Mouse (Mus musculus): ENCODE data around the gene Rftn1.

Rftn1 gene

DNA sequence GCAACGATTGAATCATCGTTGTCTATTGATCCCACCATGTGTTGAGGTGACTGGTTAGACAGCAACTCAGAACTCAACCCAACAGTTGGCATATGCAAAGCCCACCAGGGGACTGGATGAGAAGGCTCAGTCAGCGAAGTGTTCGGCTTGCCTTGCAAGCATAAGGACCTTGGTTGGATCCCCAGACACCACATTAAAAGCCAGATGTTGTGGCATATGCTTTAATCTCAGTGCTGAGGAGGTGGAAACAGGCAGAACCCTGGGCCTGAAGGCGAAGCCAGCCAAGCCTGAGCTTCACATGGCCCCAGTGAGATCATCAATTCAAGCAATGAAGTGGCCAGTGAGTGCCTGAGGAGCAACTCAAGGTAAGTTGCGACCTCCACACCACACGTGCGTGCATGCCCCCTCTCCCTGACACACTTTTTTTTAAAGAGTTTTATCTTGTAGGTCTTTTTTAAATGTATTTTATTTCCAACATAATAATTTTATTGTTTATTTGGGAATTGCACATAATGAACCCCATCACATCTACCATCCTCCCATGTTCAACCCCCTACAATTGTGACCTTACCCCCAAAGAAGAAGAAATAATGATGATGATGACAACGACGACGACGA lies 11.5 kb upstream of the Rftn1 start:
- no peak for DNase-seq (ENCODE audit: low spot score)

- no peak for DNase-seq (ENCODE audit: low spot score)
Measured at GRCm38 (mm10) chr17:50199075-50199850, 8.8 kb upstream of the Rftn1 start.

GRCm38 (mm10) chr17:50197572-50197971 lies 7.1 kb upstream of the Rftn1 start:
- DNase-seq (ENCODE audit: low spot score) = no peak

GRCm38 (mm10) chr17:50196005-50196672 lies 5.7 kb upstream of the Rftn1 start:
- no peak for DNase-seq (ENCODE audit: low spot score)

- no peak for DNase-seq (ENCODE audit: low spot score)
Measured at GRCm38 (mm10) chr17:50195399-50195798, 4.9 kb upstream of the Rftn1 start.

DNA sequence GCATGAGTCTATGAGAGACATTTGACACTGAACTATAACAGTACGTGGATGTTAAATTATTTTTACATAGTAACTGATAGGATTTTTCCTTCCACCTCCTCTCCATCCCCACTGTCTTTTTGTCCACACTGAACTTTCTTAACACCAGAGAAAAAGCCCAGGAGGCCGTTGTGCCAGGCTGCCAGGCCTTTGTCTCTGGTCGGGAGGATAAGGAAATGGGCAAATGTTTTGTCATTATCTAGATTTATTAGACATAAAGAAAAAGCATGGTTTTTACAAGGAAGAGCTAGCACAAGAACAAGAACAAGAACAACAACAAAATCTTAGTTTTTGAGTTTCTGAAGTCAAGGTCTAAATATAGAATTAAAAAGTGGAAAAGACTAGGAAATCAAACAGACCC lies 4.1 kb upstream of the Rftn1 start:
- no peak for DNase-seq (ENCODE audit: low spot score)

- peak; percentile 52 for DNase-seq (ENCODE audit: low spot score)
Measured at GRCm38 (mm10) chr17:50193653-50194052, 3.2 kb upstream of the Rftn1 start.

- no peak for DNase-seq (ENCODE audit: low spot score)
Measured at GRCm38 (mm10) chr17:50192376-50192940, 2.0 kb upstream of the Rftn1 start.

DNA sequence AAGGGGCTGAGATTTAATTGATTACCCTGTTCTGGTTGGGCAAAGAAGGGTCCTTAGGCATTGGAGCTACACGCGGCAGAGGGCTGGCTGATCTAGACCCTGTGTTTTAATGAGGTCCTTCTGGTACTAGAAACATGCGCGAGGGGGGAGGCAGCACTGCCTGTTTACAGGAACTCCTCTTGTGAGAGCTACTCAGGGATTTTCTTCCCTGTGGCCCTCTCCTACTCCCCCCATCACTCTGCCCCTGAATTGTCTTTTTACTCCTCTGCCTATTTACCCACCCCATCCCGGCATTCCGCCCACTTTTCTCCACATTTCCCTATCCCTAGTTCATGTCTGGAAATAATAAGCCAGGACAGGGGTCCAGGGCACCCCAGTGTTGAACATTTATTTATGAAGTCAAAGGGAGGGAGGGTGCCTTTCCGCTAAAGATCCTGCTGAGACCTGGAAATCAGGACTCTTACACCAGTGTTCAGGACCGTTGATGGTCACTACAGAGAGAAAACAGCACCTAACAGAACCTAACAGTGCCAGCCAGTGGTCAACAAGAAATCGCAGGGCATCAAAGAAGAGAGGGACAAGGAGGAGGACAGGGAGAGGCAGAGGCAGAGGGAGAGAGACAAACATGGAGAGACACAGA lies 964 bp upstream of the Rftn1 start:
- no peak for DNase-seq (ENCODE audit: low spot score)

DNA sequence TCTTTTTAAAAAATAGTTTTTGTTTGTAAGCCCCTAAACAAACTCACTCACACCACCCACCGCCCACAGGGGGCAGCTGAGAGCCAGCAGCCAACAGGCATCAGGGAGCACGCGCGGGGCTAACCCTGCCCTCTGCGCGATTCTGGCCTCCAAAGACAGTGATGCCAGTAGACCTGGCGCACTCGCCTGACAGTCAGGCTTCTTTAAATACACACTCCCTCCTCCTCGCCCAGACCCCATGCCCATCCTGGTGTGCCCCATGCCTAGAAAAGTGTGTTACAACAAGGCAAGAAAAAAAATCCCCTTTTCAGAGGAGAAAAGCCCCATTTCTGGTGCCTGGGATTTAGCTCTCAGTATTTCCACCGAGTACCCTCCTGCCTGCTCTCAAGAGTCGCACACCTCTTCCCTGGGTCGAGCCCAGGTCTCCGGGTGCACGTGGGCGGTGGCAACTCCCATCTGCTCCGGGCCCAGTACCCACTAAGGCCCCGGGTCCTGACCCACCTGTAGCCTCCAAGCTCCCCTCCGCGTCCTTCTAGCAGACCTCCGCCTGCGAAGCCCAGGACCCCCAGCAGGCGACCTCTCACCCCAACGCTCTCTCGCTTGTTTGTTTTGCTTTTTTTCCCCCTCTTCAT lies 977 bp downstream of the Rftn1 start:
- peak; percentile 69 for DNase-seq (ENCODE audit: low spot score)

DNA sequence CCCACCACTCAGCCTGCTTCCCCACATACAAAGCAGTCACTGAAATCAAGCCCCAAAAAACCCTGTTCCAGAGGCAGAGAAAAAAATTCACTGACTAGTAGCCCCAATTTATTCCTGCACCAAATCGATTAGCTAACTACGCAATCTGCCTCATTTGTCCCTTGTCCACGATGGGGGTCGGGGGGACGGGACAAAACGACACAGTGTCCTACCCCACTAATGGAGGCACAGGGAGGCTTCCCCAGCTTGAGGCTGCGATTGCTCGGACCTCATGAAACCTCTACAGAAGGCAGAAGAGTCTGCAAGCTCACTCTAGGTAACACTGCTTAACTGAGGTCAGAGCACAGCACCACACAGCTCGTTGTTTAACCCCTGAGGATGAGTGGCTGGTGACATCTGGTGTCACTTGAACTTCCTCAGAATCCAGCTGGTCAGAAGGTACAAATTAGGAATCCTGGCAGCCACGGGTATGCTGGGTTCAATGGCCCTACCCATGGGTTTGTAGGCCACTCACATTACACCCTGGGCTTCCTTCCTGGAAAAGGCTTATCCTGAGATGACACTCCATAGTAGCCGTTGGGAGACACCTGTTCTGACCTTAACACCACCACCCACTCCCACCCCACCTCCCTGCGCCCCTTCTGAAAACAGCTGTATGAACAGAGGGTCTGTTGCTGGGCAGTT lies 1.7 kb downstream of the Rftn1 start:
- DNase-seq (ENCODE audit: low spot score) = no peak

DNA sequence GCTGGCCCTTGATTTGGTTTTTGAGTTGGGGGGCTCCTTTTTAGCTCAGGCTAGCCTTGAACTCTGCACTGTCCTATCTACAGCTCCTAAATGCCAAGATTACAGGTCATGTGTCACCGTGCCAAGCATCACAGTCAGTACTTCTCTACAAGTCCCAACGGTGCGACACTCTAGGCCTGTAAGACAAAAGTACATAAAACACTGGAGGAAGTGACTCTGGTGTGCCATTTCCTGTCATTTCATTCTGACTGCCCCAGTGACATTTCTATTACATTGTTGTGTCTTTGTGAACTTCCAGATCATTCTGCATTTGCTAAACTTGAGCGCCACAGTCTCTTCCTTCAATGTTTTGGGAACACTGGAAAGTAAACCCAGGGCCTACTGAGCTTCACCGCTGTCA lies 4.9 kb downstream of the Rftn1 start:
- no peak for DNase-seq (ENCODE audit: low spot score)

DNA sequence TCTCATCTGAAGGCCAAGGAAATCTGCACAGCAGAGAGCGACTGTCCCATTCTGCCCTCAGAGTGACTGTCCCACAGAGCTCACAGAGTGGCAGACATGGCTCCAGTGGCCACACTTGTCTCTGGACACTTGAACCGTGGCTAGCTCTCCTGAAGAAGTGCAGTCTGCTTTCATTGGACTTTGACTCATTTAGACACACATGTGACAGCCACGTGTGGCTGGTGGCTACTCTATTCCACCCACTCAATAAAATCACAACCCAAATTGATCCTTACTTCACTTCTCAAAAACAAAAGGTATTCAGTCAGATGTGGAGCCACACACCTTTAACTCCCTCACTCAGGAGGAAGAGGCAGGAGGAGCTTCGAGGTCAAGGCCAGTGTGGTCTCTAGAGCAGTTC lies 5.4 kb downstream of the Rftn1 start:
- no peak for DNase-seq (ENCODE audit: low spot score)

GRCm38 (mm10) chr17:50184217-50185038 lies 6.0 kb downstream of the Rftn1 start:
- no peak for DNase-seq (ENCODE audit: low spot score)

GRCm38 (mm10) chr17:50183300-50183699 lies 7.2 kb downstream of the Rftn1 start:
- DNase-seq (ENCODE audit: low spot score) = no peak

DNA sequence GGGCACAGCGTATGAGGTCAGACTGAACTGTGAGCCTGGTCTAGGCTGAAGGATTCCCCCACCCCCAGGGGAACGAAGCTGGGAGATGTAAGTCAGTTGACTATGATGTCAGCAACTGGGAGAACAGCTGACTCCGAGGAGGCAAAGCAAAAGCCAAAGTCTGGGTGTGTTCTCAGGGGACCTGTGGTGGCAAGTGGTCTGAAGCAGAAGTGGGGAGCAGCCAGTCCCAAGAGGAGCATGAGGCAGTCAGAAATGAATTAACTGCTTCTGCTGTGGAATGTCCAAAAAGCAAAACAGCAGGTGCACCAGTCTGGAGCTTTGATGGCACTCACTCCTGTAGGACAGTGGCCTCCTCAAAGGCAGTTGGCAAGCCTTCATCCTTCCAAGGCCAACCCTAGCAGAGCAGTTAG lies 7.9 kb downstream of the Rftn1 start:
- DNase-seq (ENCODE audit: low spot score) = peak; percentile 40

- DNase-seq (ENCODE audit: low spot score) = no peak
Measured at GRCm38 (mm10) chr17:50180899-50181570, 9.4 kb downstream of the Rftn1 start.

GRCm38 (mm10) chr17:50173776-50174175 lies 16.7 kb downstream of the Rftn1 start:
- no peak for DNase-seq (ENCODE audit: low spot score)

DNA sequence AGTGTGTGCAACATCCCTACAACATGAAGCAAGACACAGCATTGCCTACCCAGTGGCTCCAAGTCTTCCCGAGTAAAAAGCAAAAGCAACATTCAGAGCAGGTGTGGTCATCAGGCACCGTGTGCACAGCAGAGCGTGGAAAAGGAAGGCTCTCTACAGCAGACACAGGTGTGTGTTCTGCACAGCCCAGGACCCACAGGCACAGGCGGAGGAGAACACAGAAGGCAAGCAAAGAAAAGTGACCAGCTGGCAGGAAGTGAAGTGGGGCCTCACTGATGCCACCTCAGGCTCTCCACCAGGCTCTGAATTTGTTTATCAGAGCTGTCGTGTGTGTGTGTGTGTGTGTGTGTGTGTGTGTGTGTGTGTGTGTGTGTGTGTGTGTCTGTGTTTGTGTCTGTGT lies 17.1 kb downstream of the Rftn1 start:
- DNase-seq (ENCODE audit: low spot score) = no peak

GRCm38 (mm10) chr17:50172795-50173194 lies 17.7 kb downstream of the Rftn1 start:
- no peak for DNase-seq (ENCODE audit: low spot score)

Data from layer of hippocampus, adult 11-12 months (tissue).